ENCODE assay signal across 24 mouse cellular contexts in the genomic region with DNA sequence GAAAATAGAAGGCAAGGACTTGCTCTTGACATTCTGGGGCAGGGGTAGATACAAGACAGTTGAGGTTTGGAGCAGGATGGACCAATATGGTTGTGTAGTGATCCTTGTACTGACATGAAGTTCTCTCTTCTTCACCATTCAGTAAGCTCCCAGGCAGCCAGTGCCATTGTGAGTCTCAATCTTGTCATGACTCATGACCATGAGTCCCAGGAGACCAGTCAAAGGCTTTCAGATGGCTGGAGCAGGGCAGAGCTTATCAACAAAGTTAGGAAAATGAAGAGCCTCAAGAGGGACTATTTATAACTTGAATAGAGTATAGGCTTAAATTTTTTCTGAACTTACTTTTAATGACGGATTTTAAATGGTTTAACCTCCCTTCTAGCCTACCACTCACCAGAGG.
DNase-seq lines count a peak whose midpoint lies in the region; ATAC-seq and TF ChIP-seq lines count a peak whose summit lies in the region.
"Had no signal": no experiment of that assay in that cellular context is flagged by ENCODE, and none has a peak within 500 bp of the region (broad histone marks: within the 10 kb centered on the region; RNA-seq: fewer than 3 reads in every experiment).

No protein-coding gene starts in this region.

- TF ChIP-seq CTCF in CH12.LX (conservative IDR thresholded peaks at IDR 0.05 in 1 of 2, IDR thresholded peaks at IDR 0.05 in 1 of 2; ENCODE audit: low read depth in 2 of 2, low read length in 2 of 2), result no peak

- H3K9ac ChIP-seq in CH12.LX (ENCODE audit: insufficient read depth, low read depth), result no peak overlapping the region
- no peak overlapping the region for H3K9ac ChIP-seq in hindbrain, embryonic 13.5 days
- H3K9ac ChIP-seq: embryonic facial prominence, embryonic 13.5 days; embryonic facial prominence, embryonic 15.5 days; forebrain, embryonic 13.5 days; forebrain, embryonic 15.5 days; forebrain, postnatal 0 days had no signal

- TF ChIP-seq RAD21 in CH12.LX (IDR thresholded peaks at IDR 0.05; ENCODE audit: low read depth, low read length), result no peak

- intact Hi-C loops in heart, postnatal 36 days (cut with DNase I), result no loop called here

- peak; percentile 6 to 28 for DNase-seq in heart, adult 18-20 months
- no peak for DNase-seq in heart, postnatal 36 days
- DNase-seq in CH12.LX (ENCODE audit: extremely low read depth), result peak; percentile 15
- peak; percentile 12 for DNase-seq in brain, adult 2 months (ENCODE audit: low read depth, low spot score)
- DNase-seq in lung, postnatal 4 days, result no peak
- DNase-seq: adrenal gland, adult 8-10 months; adrenal gland, postnatal 14 days; adrenal gland, postnatal 36 days; cerebellum, adult 11 months; cerebellum, adult 18-20 months; cerebellum, adult 8-10 months; cerebellum, adult 9-11 months; cerebellum, postnatal 14 days; cerebellum, postnatal 36 days; embryo, embryonic 11 days; forebrain, postnatal 0 days had no signal

- no peak for ATAC-seq in hindbrain, embryonic 13.5 days (ENCODE audit: low FRiP score)
- ATAC-seq: activated CD4-positive, CD25-positive, alpha-beta regulatory T cell, adult 4 months; forebrain, embryonic 13.5 days; forebrain, embryonic 15.5 days; forebrain, postnatal 0 days; Patski had no signal

- in situ Hi-C loops in CH12.LX (cut with MboI; ENCODE audit: low pct_ligation_motif_present, low pct_unique_long_range_greater_than_20kb, low sequenced_read_pairs), result no loop called here

- H3K4me3 ChIP-seq in CH12.LX (replicated peaks in 1 of 3; ENCODE audit: low read depth in 2 of 3, low read length in 2 of 3, poor library complexity in 1 of 3), result no peak overlapping the region
- H3K4me3 ChIP-seq in hindbrain, embryonic 13.5 days, result no peak overlapping the region
- H3K4me3 ChIP-seq: embryonic facial prominence, embryonic 13.5 days; embryonic facial prominence, embryonic 15.5 days; forebrain, embryonic 13.5 days; forebrain, embryonic 15.5 days had no signal

- TF ChIP-seq POLR2A in CH12.LX (IDR thresholded peaks at IDR 0.05; ENCODE audit: low read depth, low read length), result no peak

- no peak for TF ChIP-seq EP300 in CH12.LX (IDR thresholded peaks at IDR 0.05; ENCODE audit: low read length)

- 85% methylated on average over 1 of the region's 1 CpGs for WGBS in hindbrain, embryonic 13.5 days

- dilution Hi-C loops in CH12.LX (cut with MboI; ENCODE audit: extremely low pct_ligation_motif_present, extremely low pct_unique_long_range_greater_than_20kb, low sequenced_read_pairs), result no loop called here

- no peaks in the 10 kb centered on the region for H3K27me3 ChIP-seq in CH12.LX (replicated peaks)
- H3K27me3 ChIP-seq in hindbrain, embryonic 13.5 days, result no peaks in the 10 kb centered on the region
- H3K27me3 ChIP-seq: embryonic facial prominence, embryonic 13.5 days; embryonic facial prominence, embryonic 15.5 days; forebrain, embryonic 13.5 days; forebrain, embryonic 15.5 days had no signal

- H3K36me3 ChIP-seq in CH12.LX (replicated peaks in 1 of 2; ENCODE audit: control insufficient read depth in 1 of 2, insufficient read depth in 1 of 2, low read length in 1 of 2), result peaks cover 1 to 30% of the 10 kb centered on the region in 2 experiments
- peaks cover 26% of the 10 kb centered on the region for H3K36me3 ChIP-seq in hindbrain, embryonic 13.5 days
- H3K36me3 ChIP-seq: embryonic facial prominence, embryonic 13.5 days; embryonic facial prominence, embryonic 15.5 days; G1E had no signal

- H3K9me3 ChIP-seq in CH12.LX (replicated peaks; ENCODE audit: low read length), result peaks cover 5% of the 10 kb centered on the region
- no peaks in the 10 kb centered on the region for H3K9me3 ChIP-seq in hindbrain, embryonic 13.5 days
- H3K9me3 ChIP-seq: embryonic facial prominence, embryonic 13.5 days; embryonic facial prominence, embryonic 15.5 days; forebrain, embryonic 13.5 days; forebrain, embryonic 15.5 days had no signal

- H3K4me2 ChIP-seq in CH12.LX (ENCODE audit: insufficient read depth, low read depth, poor library complexity, severe bottlenecking), result no peak overlapping the region
- H3K4me2 ChIP-seq in hindbrain, embryonic 13.5 days, result no peak overlapping the region
- H3K4me2 ChIP-seq: embryonic facial prominence, embryonic 13.5 days; embryonic facial prominence, embryonic 15.5 days; forebrain, embryonic 13.5 days; forebrain, embryonic 15.5 days had no signal

- H3K79me2 ChIP-seq in CH12.LX (replicated peaks; ENCODE audit: control insufficient read depth, extremely low read depth, insufficient read depth, poor library complexity, severe bottlenecking), result no peaks in the 10 kb centered on the region

- H3K4me1 ChIP-seq in CH12.LX (ENCODE audit: control insufficient read depth in 1 of 2, insufficient read depth in 2 of 2), result no peaks in the 10 kb centered on the region
- no peaks in the 10 kb centered on the region for H3K4me1 ChIP-seq in hindbrain, embryonic 13.5 days (replicated peaks)
- H3K4me1 ChIP-seq: embryonic facial prominence, embryonic 13.5 days; embryonic facial prominence, embryonic 15.5 days; forebrain, embryonic 13.5 days; forebrain, embryonic 15.5 days had no signal

- H3K27ac ChIP-seq in CH12.LX (ENCODE audit: insufficient read depth, low read depth), result no peak overlapping the region
- H3K27ac ChIP-seq in hindbrain, embryonic 13.5 days, result no peak overlapping the region
- H3K27ac ChIP-seq: embryonic facial prominence, embryonic 13.5 days; embryonic facial prominence, embryonic 15.5 days; forebrain, embryonic 13.5 days; forebrain, embryonic 15.5 days had no signal

TF ChIP-seq in CH12.LX, 34 proteins besides CTCF, POLR2A, EP300 and RAD21:
- TF ChIP-seq JUND (conservative IDR thresholded peaks at IDR 0.05; ENCODE audit: low read depth, low read length) (no peak), GABPA (IDR thresholded peaks at IDR 0.05; ENCODE audit: insufficient replicate concordance, low read depth, low read length) (no peak), ETS1 (conservative IDR thresholded peaks at IDR 0.05; ENCODE audit: low read depth, low read length) (no peak), ZC3H11A (IDR thresholded peaks at IDR 0.05; ENCODE audit: low read depth, low read length) (no peak), ZKSCAN1 (IDR thresholded peaks at IDR 0.05; ENCODE audit: borderline replicate concordance, low read depth, low read length) (no peak), MAZ (IDR thresholded peaks at IDR 0.05; ENCODE audit: low read depth, low read length) (no peak), ZMIZ1 (IDR thresholded peaks at IDR 0.05; ENCODE audit: low read depth, low read length) (no peak), PAX5 (IDR thresholded peaks at IDR 0.05; ENCODE audit: low read length) (no peak), CHD1 (IDR thresholded peaks at IDR 0.05; ENCODE audit: low read depth, low read length) (no peak), BHLHE40 (IDR thresholded peaks at IDR 0.05; ENCODE audit: low read depth, low read length) (no peak), NELFE (IDR thresholded peaks at IDR 0.05; ENCODE audit: low read depth, low read length) (no peak), TCF12 (IDR thresholded peaks at IDR 0.05; ENCODE audit: low read depth, low read length) (no peak), IRF4 (IDR thresholded peaks at IDR 0.05; ENCODE audit: low read depth, low read length) (no peak), ELF1 (IDR thresholded peaks at IDR 0.05; ENCODE audit: low read depth, low read length) (no peak), SMC3 (IDR thresholded peaks at IDR 0.05; ENCODE audit: low read depth, low read length) (no peak)

Comparison
In these comparisons a context has a peak if more than half of its experiments do, and no peak if none do; other contexts are left out.
1. DNase-seq: peak in heart, adult 18-20 months (2 of 2), CH12.LX (single experiment) and brain, adult 2 months (single experiment); none in heart, postnatal 36 days (0 of 2) and lung, postnatal 4 days (0 of 2).